Mouse (Mus musculus) right cerebral cortex, postnatal 14 days (tissue): ENCODE results near the gene Atp2a2.
"Not testable (repeated sequence)": the region's sequence is repeated elsewhere in the genome, so short reads cannot be mapped to it uniquely, and the experiment has no call there.

ENCODE experiments used
- DNase-seq: peaks from one replicate; pipeline ENCODE4 v3.0.0; 2022

Gene Atp2a2

GRCm38 (mm10) chr5:122447857-122448256 is 54.2 kb downstream of the Atp2a2 start:
- DNase-seq, result no peak

GRCm38 (mm10) chr5:122445051-122445610 is 56.9 kb downstream of the Atp2a2 start:
- no peak for DNase-seq

- DNase-seq, result no peak
Observed at GRCm38 (mm10) chr5:122444492-122444891, 57.5 kb downstream of the Atp2a2 start.

- no peak for DNase-seq
Observed at GRCm38 (mm10) chr5:122440095-122440630, 61.9 kb downstream of the Atp2a2 start.

- no peak for DNase-seq
Observed at GRCm38 (mm10) chr5:122439400-122440094, 62.5 kb downstream of the Atp2a2 start.

- DNase-seq, result no peak
Observed at GRCm38 (mm10) chr5:122434541-122434940, 67.5 kb downstream of the Atp2a2 start.

- no peak for DNase-seq
Observed at GRCm38 (mm10) chr5:122431221-122431620, 70.8 kb downstream of the Atp2a2 start.

GRCm38 (mm10) chr5:122430036-122430775 is 71.8 kb downstream of the Atp2a2 start:
- no peak for DNase-seq

GRCm38 (mm10) chr5:122425550-122425949 is 76.5 kb downstream of the Atp2a2 start:
- no peak for DNase-seq

- no peak for DNase-seq
Observed at GRCm38 (mm10) chr5:122423083-122423482, 78.9 kb downstream of the Atp2a2 start.

GRCm38 (mm10) chr5:122422071-122422964 is 79.7 kb downstream of the Atp2a2 start:
- DNase-seq, result peak; percentile 88

- no peak for DNase-seq
Observed at GRCm38 (mm10) chr5:122421271-122422068, 80.6 kb downstream of the Atp2a2 start, which contains the start of gene Anapc7. TSS of gene Anapc7 (plus strand) at chr5:122421693.

- DNase-seq, result not testable (repeated sequence)
Observed at GRCm38 (mm10) chr5:122420676-122421075, 81.3 kb downstream of the Atp2a2 start.

- no peak for DNase-seq
Observed at GRCm38 (mm10) chr5:122415465-122415864, 86.6 kb downstream of the Atp2a2 start.

- no peak for DNase-seq
Observed at GRCm38 (mm10) chr5:122414351-122414750, 87.7 kb downstream of the Atp2a2 start.

GRCm38 (mm10) chr5:122412826-122413225 is 89.2 kb downstream of the Atp2a2 start:
- no peak for DNase-seq

GRCm38 (mm10) chr5:122411892-122412291 is 90.1 kb downstream of the Atp2a2 start:
- no peak for DNase-seq

- DNase-seq, result no peak
Observed at GRCm38 (mm10) chr5:122409692-122410645, 92.1 kb downstream of the Atp2a2 start.

GRCm38 (mm10) chr5:122405537-122405936 is 96.5 kb downstream of the Atp2a2 start:
- no peak for DNase-seq
